Mouse (Mus musculus): ENCODE measurements around the gene Bdh2.
A peak's percentile ranks its signal among the peaks of the same experiment; 100 is the strongest.

The Bdh2 gene

DNA sequence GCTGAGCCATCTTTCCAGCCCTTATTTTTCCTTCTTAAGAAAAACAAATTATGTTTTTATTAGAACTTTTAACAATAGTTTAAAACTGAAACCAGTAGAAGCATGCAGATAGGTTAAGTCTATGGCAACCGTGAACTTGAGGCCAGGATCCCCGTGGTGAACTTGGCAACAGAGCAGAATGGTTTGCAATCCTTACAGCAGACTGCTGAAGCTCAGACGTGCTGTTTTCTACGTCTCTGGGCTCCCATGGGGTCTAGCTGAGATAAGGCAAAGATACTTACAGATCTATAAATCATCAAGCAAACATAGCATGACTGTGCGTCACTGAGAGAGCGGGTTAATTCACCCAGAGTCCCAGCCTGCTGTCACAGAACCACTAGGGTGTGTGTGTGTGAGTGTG lies 19.1 kb downstream of the Bdh2 start:
- no peak for DNase-seq

DNA sequence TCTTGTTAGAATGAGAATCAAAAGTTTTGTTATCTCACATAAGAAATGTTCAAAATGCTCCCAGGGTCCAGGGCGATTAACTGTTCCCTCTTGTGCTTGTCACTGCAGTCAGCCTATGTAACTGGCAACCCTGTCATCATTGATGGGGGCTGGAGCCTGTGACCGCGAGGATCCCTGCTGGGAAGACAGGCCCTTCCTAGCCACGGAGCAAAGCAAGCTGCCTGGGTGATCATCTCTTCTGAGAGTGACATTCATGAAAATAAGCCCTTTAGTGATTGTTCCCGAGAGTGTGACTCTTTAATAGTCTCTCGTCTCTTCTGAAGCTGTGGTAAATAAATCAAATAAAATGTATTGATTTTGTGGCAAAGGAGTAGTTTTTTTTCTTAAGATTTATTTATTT lies 23.0 kb downstream of the Bdh2 start:
- DNase-seq, result no peak

DNA sequence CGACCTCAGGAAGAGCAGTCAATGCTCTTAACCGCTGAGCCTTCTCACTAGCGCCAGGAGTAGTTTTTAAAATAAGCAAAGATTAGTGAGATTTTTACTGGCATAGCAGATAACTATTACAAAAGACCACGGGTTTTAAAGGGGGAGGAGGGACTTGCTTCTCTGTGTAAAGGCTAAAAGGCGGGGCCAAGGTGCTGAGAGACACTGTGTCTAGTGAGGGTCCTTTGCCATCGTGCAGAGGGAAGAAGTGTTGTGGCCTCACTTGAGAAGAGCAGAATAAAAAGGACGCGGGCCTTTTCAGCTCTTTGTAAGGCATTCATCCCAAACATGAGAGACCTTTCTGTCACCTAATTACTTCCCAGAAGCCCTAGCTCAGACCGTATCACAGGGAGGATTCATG lies 23.5 kb downstream of the Bdh2 start:
- no peak for DNase-seq

DNA sequence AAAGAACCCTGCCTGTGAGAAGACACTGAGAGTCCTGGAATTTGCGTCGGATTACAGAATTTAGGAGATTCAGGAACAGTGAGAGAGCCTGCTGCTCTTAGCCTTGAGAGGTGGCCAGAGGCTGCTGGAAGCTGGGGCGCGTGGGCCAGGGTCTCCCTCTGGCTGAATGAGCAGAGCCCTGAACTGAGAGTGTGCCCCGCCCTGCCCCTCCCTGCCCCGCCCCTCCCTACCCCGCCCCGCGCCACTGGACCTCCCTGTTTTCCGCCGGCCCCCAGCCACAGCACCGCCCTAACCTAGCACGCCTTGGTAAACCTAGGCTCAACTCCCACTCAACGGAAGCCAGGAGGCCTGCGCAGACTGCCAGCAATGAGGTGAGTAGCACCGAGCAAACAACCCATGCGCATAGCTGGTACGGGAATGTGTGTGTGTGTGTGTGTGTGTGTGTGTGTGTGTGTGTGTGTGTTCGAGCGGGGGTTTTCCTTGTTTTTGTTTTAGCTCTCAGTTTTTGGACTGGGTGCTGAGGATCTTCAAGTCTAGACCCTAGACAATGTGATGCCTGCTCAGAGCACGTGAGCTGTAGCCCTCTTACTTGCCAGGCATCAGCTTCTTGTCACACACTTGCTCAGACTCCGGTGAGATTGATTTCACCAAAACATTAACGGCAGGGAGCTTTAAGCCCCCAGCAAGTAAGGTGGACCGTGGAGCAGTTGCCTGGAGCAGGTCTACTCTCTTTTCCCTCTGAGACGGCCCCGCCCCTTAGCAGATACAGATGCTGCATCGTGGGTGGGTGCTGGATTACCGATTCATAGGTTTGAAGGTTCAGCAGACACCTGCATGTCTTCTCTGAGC lies 26.6 kb downstream of the Bdh2 start, which contains the start of gene Slc9b2:
Gene Slc9b2 (plus strand): TSS at position 290 of the 849 bp plus-strand sequence.
- no peak for DNase-seq

DNA sequence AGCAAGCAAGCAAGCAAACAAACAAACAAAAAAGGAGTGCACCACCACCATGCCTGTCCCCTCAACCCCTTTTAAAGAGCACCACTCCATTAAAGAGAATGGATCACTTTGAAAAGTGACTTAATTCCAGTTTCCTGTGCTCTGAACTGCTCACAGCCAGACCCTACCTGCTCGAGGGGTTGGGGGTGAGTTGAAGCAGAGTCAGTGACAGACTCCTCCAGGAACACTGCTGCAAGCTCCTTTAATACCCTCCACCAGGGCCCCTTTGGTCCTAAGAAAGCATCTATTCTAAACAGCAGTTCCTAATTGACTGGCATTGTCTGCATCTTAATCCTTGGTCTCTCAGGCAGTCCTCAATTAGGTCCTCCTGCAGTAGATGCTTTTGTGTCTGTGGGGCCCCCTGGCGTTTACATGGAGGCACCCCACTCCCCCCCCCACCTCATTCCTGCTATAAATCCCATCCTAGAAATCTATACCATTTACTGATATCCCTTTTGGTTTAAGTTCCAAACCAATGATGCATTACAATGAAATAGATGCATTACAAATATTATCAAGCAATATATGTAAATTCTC lies 32.0 kb downstream of the Bdh2 start:
- no peak for DNase-seq

DNA sequence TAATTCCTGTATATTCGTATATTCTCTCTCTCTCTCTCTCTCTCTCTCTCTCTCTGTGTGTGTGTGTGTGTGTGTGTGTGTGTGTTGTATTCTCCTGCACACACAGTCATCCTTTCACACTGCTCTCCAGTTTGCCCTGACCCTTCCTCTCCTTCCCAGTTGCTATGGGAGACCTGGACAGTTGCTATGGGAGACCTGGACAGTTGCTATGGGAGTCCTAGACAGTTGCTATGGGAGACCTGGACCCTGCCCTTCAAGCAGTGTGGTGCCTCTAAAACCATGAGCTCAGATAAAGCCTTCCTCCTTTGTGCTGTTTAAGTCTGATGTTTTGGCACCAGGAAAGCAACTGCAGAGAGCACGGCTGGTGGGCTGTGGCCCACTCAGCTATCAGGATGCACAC lies 32.7 kb downstream of the Bdh2 start:
- no peak for DNase-seq

DNA sequence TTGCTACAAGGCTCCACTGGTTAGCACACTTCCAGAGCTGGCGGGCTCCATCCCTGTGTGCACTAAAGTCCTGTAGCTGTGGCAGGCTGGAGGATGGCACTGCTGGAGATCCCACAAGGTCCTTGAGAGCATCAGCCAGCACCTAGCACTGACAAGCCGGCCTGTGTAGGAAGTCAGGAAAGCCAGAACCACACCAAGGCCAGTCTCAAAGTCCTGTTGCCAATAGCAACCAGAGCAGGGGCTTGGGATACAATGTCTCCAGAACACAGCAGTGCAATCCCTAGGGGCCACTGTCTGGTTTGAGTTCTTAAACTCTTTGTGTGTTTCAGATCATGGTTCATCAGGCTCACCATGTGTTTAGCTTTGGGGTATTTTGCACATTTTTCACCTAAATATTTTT lies 33.8 kb downstream of the Bdh2 start:
- no peak for DNase-seq

DNA sequence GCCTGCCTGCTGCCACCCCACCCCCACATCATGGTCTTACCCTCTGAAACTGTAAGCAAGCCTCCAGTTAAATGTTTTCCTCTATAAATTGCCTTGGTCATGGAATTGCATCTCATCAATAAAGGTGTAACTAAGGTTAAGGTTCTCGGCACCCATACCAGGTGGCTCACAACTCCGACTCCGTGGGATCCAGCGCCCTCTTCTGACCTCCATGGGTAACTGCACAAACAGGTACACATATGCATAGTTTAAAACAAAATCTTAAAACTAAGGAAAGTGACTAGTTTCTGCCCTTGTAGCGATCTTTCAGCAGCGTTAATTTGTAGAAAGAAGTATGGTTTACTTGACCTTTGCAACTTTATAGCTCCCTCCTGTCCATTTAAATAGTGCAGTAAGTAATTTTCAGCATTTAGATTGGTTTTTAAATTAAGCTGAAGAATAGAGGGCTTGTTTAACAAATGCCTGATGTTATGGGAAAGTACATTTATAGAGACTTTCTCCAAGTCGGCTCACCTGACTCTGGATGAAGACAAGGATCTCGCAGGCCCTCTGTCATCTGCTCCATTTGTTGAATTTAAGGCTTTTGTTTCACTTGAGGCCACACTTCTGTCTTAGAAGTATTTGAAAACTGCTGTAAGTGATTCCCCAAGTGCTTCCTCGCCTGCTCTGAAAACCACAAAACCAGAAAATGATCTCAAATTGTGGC lies 34.9 kb downstream of the Bdh2 start:
- DNase-seq, result no peak

DNA sequence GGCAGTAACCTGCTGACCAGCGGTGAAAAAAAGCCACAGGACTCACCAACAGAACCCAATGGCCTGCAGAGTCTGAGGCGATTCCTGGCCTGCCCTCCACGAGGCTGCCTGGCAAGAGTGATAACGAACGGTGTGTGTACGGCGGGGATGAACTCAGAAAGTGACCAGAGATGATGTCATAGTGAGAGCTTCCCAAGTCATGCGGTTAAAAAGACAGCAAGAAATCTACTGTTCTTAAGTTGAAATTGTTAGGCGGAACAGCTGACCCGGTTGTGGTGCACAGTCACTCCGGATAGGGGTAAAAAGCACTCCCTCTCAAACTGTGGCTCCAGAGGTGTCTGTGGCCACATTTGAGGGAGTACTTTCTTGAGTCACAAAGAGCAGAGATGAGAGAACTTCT lies 37.3 kb downstream of the Bdh2 start:
- DNase-seq, result no peak

DNA sequence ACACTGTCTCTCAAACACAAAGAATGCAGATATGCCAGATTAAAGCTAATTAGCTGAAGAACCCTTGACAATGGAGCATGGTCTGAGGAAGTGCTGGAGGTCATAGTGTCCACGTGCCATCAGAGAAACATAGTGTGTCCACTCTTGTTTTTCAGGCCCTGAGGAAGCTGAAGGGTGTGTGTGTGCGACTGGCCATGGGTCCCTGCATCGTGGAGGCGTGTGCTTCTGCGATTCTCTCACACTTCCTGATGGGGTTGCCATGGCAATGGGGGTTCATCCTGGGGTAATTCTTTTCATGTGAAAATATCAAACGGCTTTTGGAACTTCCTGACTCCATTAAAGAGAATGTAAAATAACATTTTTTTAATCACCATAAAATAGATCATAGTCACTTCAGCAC lies 43.3 kb downstream of the Bdh2 start:
- no peak for DNase-seq

DNA sequence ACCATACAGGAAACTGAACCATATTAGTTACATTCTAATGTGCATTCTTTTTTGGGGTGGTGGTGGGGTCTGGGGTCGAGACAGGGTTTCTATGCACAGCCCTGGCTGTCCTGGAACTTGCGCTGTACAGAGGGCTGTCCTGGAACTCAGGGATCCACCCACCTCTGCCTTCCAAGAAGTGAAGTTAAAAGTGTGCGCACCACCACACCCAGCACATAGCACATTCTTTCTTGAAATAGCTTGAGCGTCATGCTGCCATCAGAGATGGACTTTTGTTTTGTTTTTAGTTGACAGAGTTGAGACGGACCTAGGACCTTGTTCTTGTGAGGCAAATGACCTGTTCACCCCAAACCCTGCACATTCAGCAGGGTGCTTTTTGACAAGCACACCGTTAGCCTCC lies 46.2 kb downstream of the Bdh2 start:
- no peak for DNase-seq

DNA sequence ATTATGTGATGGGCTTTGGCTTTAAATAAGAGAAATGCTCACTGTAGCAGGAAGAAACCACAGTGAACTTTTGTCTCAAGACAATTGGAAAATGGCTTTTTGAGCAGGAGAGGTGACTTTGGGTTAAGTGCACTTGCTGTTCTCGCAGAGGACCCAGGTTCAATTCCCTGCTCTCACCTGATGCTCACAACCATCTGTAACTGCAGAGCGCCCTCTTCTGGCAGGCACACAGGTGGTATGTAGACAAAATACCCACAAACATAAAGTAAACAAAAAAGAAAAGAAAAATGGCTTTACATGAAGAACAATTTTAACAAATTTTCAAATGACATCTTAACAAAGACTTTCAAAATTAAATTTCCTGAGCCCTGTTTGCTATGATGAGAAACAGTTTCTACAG lies 46.6 kb downstream of the Bdh2 start:
- DNase-seq, result no peak

DNA sequence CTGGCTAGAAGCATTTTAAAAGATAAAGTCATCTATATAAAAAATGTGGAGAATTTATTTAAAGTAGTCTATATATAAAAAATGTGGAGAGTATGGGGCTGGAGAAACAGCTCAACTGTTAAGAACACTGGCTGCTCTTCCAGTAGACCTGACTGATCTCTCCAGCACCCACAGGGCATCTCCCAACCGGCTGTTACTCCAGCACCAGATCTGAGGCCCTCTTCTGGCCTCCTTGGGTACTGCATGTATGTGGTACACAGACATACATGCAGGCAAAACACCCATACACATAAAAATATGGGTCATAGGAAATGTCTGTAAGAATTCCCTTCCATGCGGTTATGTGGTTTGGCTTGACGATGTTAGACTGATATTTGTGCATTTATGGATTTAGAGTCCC lies 47.5 kb downstream of the Bdh2 start:
- peak; percentile 54 for DNase-seq

DNA sequence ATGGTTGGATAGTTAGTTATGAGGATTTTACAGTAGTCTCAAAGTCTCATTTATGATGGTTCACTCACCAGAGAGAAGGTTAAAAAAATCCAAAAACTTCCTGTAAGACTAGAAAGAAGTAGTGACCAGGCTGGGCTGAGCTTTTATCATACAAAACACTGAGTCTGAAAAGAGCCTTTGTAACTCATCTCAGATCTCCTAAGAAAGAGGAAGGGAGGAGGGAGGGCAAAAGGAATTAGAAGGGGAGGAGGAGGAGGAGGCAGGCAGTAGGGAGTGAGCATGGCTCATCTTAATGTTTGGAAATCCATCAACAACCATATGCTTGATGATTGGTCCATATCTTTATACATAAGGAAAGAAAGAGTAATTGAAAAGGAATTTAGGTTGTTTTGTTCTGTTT lies 51.7 kb downstream of the Bdh2 start:
- no peak for DNase-seq

DNA sequence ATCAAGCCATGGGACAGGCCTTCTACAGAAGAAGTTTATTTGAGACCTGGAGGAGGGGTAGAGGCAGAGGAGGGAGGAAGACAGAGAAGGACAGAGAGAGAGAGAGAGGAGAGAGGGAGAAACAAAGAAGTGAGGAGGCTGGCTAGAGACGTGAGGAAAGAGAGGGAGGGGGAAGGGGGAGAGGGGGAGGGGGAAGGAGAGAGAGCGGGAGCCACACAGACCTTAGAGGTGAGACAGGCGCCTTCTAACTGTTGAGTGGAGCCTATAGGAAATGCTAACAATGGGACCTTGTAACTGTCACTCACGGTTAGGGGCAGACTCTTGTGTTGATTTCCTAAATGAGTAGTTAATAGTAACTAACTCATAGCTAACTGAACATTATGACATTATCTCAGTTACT lies 52.7 kb downstream of the Bdh2 start:
- no peak for DNase-seq

DNA sequence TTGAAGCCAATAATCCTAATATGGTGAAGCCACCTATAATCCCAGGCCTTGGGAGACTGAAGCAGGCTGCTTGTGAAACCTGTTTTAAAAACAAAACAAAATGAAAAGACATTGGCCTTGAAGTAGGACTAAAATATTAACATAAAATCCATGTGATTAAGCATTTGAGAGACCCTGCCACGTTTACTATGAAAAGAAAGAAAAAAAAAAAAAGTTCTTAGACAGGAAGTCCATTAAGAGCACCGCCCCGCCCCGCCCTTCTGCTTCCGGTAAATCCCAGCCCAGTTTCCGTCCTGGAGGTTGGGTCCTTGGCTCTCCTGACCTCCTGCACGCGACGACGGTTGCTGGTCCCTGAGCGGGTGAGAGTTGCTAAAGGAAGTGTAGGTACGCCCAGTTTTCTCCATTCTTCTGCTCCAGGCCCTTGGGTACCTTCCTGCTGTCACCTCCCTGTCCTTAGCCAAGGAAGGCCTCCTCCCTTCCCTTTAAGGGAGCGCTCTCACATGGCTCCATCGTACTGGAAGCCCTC lies 66.8 kb downstream of the Bdh2 start, which contains the start of gene Slc9b1:
Gene Slc9b1 (plus strand): TSS at position 291 of the 526 bp plus-strand sequence.
- no peak for DNase-seq

DNA sequence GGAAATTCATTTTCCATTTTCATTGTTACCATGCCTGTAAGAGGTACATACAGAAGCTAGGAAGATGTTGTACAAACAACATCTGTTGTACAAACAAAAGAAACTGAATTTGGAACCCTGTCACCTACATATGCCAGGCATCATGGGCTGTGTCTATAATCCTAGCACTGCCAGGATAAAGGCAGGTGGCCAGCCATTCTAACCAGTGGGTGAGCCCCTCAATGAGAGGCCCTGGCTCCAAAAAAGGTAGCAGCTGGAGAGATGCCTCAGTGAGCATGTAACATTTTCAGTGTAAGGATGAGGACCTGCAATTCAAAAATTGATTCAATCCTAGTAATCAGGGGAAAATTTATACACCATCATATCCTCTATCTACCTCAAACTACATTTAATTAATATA lies 68.0 kb downstream of the Bdh2 start:
- no peak for DNase-seq

DNA sequence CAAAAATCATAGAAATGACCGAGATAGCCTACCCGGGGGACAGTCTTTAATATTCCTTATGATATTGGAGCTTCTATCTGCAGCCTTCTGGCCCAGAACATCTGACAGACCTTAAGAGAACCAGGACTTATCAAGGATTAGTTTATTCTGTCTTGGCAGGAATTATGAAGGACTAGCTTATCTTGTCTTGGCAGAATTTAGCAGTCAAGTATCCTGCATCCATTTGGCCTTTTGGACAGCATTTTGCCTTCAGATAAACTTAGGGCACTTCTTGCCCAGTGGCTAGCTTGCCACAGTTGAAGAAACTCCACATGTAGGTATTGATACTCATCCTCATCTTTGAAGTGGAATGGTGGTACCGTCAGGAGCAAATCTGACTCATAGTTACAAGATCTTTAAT lies 70.8 kb downstream of the Bdh2 start:
- DNase-seq, result no peak
